Mouse (Mus musculus) E14TG2a.4 (cell line): Measurements from ENCODE around the gene Trappc3l.

Experiments used
- CTCF ChIP-seq: conservative IDR thresholded peaks from 2 replicates; pipeline ENCODE4 v1.5.1; 2014; ENCODE audit warnings: low read length
- NANOG ChIP-seq: IDR thresholded peaks from 2 replicates; pipeline ENCODE4 v1.6.1; 2014; ENCODE audit warnings: borderline replicate concordance, low read length, mixed read lengths
- POU5F1 ChIP-seq: IDR thresholded peaks from 2 replicates; pipeline ENCODE4 v1.6.1; 2014; ENCODE audit warnings: low read length, borderline replicate concordance

- TF ChIP-seq CTCF (no peak), NANOG (no peak), POU5F1 (no peak)
Measured at GRCm38 (mm10) chr10:34136432-34136831, 99.0 kb downstream of the Trappc3l start.
